Mouse (Mus musculus) myocyte (in vitro differentiated cells): ENCODE measurements around the gene Unc5b. TPM values are rescaled to one million over a fixed set of nuclear protein-coding genes. Genes with fewer than 3 reads are reported as not detected.
A peak's percentile ranks its signal among the peaks of the same experiment; 100 is the strongest.

Experiments used
- H3K27me3 ChIP-seq: one replicate; pipeline ENCODE4 v1.6.1; 2011; ENCODE audit not compliant: control insufficient read depth, insufficient read depth, insufficient read length
- H3K36me3 ChIP-seq: one replicate; pipeline ENCODE4 v1.6.1; 2011; ENCODE audit not compliant: control insufficient read depth, insufficient read depth
- H3K4me2 ChIP-seq: one replicate; pipeline ENCODE4 v1.6.1; 2011; ENCODE audit warnings: low read depth, control low read depth
- H3K4me3 ChIP-seq: one replicate; pipeline ENCODE4 v1.5.1; 2011; ENCODE audit warnings: mild to moderate bottlenecking, control low read depth, moderate library complexity
- H3K79me2 ChIP-seq: one replicate; pipeline ENCODE4 v1.6.1; 2011; ENCODE audit not compliant: control insufficient read depth, insufficient read depth
- H3ac ChIP-seq: one replicate; pipeline ENCODE4 v1.6.1; 2011; ENCODE audit not compliant: control insufficient read depth, insufficient read length
- CEBPB ChIP-seq: IDR thresholded peaks from 2 replicates; pipeline ENCODE4 v1.6.1; 2011; ENCODE audit warnings: mild to moderate bottlenecking, moderate library complexity; ENCODE audit not compliant: poor library complexity, insufficient read depth, severe bottlenecking
- E2F4 ChIP-seq: IDR thresholded peaks from one replicate; pipeline ENCODE4 v1.6.1; 2011; ENCODE audit warnings: mild to moderate bottlenecking, control low read depth, moderate library complexity; ENCODE audit not compliant: insufficient read depth
- MAX ChIP-seq: IDR thresholded peaks from one replicate; pipeline ENCODE4 v1.6.1; 2011; ENCODE audit warnings: low read depth, mild to moderate bottlenecking, control low read depth
- MYOD1 ChIP-seq, 3 experiments: IDR thresholded peaks; one replicate each; pipeline ENCODE4 v1.6.1; 2011; ENCODE audit warnings: control low read depth in 2 of 3, low read depth in 2 of 3, mild to moderate bottlenecking in 2 of 3, moderate library complexity in 1 of 3; ENCODE audit not compliant: insufficient read length in 2 of 3, control insufficient read depth in 1 of 3
- MYOG ChIP-seq, 3 experiments: IDR thresholded peaks; one replicate each; pipeline ENCODE4 v1.6.1; 2011; ENCODE audit warnings: control low read depth in 2 of 3, low read depth in 2 of 3, mild to moderate bottlenecking in 2 of 3; ENCODE audit not compliant: insufficient read length in 2 of 3, control insufficient read depth in 1 of 3, insufficient read depth in 1 of 3
- POLR2A ChIP-seq: IDR thresholded peaks from one replicate; pipeline ENCODE4 v1.6.1; 2011; ENCODE audit warnings: low read depth, mild to moderate bottlenecking, control low read depth, moderate library complexity; ENCODE audit not compliant: insufficient read length
- POLR2AphosphoS2 ChIP-seq: IDR thresholded peaks from one replicate; pipeline ENCODE4 v1.6.1; 2011; ENCODE audit warnings: low read depth, control low read depth; ENCODE audit not compliant: insufficient read length
- REST ChIP-seq: IDR thresholded peaks from one replicate; pipeline ENCODE4 v1.6.1; 2011; ENCODE audit warnings: mild to moderate bottlenecking, control low read depth, moderate library complexity; ENCODE audit not compliant: insufficient read depth, insufficient read length
- SRF ChIP-seq: IDR thresholded peaks from one replicate; pipeline ENCODE4 v1.6.1; 2011; ENCODE audit warnings: low read depth; ENCODE audit not compliant: control insufficient read depth, insufficient read length
- TCF12 ChIP-seq: IDR thresholded peaks from one replicate; pipeline ENCODE4 v1.6.1; 2011; ENCODE audit warnings: mild to moderate bottlenecking, control low read depth; ENCODE audit not compliant: poor library complexity, insufficient read depth, severe bottlenecking
- TCF3 ChIP-seq: IDR thresholded peaks from one replicate; pipeline ENCODE4 v1.6.1; 2011; ENCODE audit warnings: low read depth, control low read depth; ENCODE audit not compliant: insufficient read length
- USF1 ChIP-seq: IDR thresholded peaks from one replicate; pipeline ENCODE4 v1.6.1; 2011; ENCODE audit warnings: low read depth, mild to moderate bottlenecking, control low read depth, moderate library complexity
- polyA plus RNA-seq: library from polyadenylated mRNA; unstranded; fragments of >200 nt; fragmentation: generic; extraction: Trizol; gene quantifications from one replicate; pipeline ENCODE4 v1.2.1, GENCODE M21; 2012; ENCODE audit warnings: missing spikeins

The Unc5b gene
- polyA plus RNA-seq, 1 experiment: 91.9 TPM

DNA sequence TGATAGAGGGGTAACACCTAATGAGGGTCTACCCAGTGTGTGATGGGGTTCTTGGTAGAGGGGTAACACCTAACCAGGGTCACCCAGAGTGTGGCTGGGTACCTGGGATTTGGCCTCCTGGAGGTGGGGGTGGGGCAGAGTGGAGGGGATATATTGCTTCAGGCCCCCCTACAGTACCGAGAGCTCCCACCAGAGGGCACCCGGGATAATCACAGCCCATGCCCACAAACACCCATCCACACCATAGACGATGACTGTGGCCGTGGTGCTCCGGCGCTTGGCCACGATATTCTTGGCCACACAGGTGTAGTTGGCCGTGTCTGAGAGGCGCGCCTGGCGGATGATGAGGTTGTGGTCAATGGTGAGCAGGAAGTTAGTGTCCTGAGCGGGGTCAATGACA lies 52.8 kb downstream of the Unc5b start:
- Histone ChIP-seq H3K79me2 (peaks cover 27% of the 10 kb centered on the region), H3K27me3 (no peaks in the 10 kb centered on the region), H3ac (no peak overlapping the region), H3K4me2 (no peak overlapping the region), H3K4me3 (no peak overlapping the region), H3K36me3 (peaks cover 32% of the 10 kb centered on the region)
- no peak for TF ChIP-seq TCF12
- TF ChIP-seq POLR2A: no peak
- no peak for TF ChIP-seq REST
- TF ChIP-seq USF1: no peak
- no peak for TF ChIP-seq MYOD1 (IDR thresholded peaks at IDR 0.05; ENCODE audit: control insufficient read depth in 1 of 3, insufficient read length in 2 of 3, low read depth in 2 of 3)
- TF ChIP-seq CEBPB: no peak
- TF ChIP-seq MYOG (IDR thresholded peaks at IDR 0.05; ENCODE audit: control insufficient read depth in 1 of 3, insufficient read depth in 1 of 3, insufficient read length in 2 of 3, low read depth in 2 of 3): no peak
- no peak for TF ChIP-seq SRF
- no peak for TF ChIP-seq MAX
- no peak for TF ChIP-seq TCF3
- TF ChIP-seq POLR2AphosphoS2: no peak
- no peak for TF ChIP-seq E2F4

DNA sequence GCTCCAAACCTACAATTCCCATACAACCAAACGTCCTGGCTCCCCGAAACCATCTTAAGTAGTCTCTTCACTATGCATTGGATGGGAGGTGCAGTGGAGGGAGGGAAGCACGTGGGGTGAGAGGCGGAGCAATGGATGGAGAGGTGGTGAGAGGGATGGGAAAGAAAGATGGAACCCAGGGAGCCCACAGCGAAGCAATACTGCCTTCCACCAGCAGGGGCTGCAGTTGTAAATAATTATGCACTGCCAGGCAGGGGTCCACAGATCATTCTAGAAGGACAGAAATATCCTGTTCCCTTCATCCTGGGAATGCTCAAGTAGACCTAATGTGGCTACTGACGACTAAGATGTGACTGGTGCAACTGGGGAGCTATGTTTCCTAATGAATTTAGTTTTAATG lies 55.9 kb downstream of the Unc5b start:
- Histone ChIP-seq H3K4me2 (no peak overlapping the region), H3K4me3 (no peak overlapping the region), H3ac (no peak overlapping the region), H3K36me3 (peaks cover 43% of the 10 kb centered on the region), H3K27me3 (no peaks in the 10 kb centered on the region), H3K79me2 (peaks cover 1% of the 10 kb centered on the region)
- TF ChIP-seq POLR2AphosphoS2: no peak
- no peak for TF ChIP-seq REST
- TF ChIP-seq USF1: no peak
- TF ChIP-seq TCF3: no peak
- no peak for TF ChIP-seq CEBPB
- TF ChIP-seq TCF12: no peak
- TF ChIP-seq MYOG (IDR thresholded peaks at IDR 0.05; ENCODE audit: control insufficient read depth in 1 of 3, insufficient read depth in 1 of 3, insufficient read length in 2 of 3, low read depth in 2 of 3): no peak
- no peak for TF ChIP-seq E2F4
- no peak for TF ChIP-seq SRF
- no peak for TF ChIP-seq MAX
- no peak for TF ChIP-seq POLR2A
- no peak for TF ChIP-seq MYOD1 (IDR thresholded peaks at IDR 0.05; ENCODE audit: control insufficient read depth in 1 of 3, insufficient read length in 2 of 3, low read depth in 2 of 3)

DNA sequence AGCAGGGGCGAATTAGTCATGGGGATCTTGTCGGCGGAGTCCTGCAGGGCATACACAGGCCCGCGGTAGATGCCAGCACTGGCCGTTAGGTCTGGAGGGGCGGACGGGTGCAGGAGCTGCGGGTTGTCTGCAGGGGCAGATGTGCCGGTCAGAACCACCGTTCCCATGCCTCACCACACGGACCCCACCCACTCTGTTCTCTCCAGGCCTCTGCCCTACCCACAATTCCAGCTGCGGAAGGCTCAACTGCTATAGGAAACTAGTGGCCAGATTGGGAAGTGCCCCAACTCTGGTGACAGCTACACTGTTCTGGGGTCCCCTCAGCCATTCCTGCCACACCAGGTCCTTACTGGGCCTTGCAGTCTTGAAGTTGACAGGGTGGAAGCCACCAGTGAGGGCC lies 56.8 kb downstream of the Unc5b start:
- TF ChIP-seq POLR2AphosphoS2 (no peak), E2F4 (no peak), REST (no peak), CEBPB (no peak), MYOD1 (IDR thresholded peaks at IDR 0.05; ENCODE audit: control insufficient read depth in 1 of 3, insufficient read length in 2 of 3, low read depth in 2 of 3) (no peak), TCF3 (no peak), POLR2A (no peak), MAX (no peak), TCF12 (no peak), MYOG (IDR thresholded peaks at IDR 0.05; ENCODE audit: control insufficient read depth in 1 of 3, insufficient read depth in 1 of 3, insufficient read length in 2 of 3, low read depth in 2 of 3) (no peak), USF1 (no peak), SRF (no peak)
- H3ac ChIP-seq: no peak overlapping the region
- no peaks in the 10 kb centered on the region for H3K27me3 ChIP-seq
- H3K4me2 ChIP-seq: no peak overlapping the region
- no peak overlapping the region for H3K4me3 ChIP-seq
- H3K79me2 ChIP-seq: peaks cover 1% of the 10 kb centered on the region
- H3K36me3 ChIP-seq: peaks cover 52% of the 10 kb centered on the region

- no peak overlapping the region for H3K4me3 ChIP-seq
- H3K36me3 ChIP-seq: peaks cover 60% of the 10 kb centered on the region
- no peaks in the 10 kb centered on the region for H3K27me3 ChIP-seq
- no peak for TF ChIP-seq SRF
- TF ChIP-seq TCF3: no peak
- no peak for TF ChIP-seq TCF12
- no peak for TF ChIP-seq MYOD1 (IDR thresholded peaks at IDR 0.05; ENCODE audit: control insufficient read depth in 1 of 3, insufficient read length in 2 of 3, low read depth in 2 of 3)
- TF ChIP-seq E2F4: no peak
- no peak for TF ChIP-seq USF1
- TF ChIP-seq MYOG (IDR thresholded peaks at IDR 0.05; ENCODE audit: control insufficient read depth in 1 of 3, insufficient read depth in 1 of 3, insufficient read length in 2 of 3, low read depth in 2 of 3): peak in 1 of 3 experiments; percentile 7
- TF ChIP-seq REST: no peak
- TF ChIP-seq CEBPB: peak; percentile 93
- TF ChIP-seq POLR2A: no peak
- peak overlapping the region; percentile 48 for H3K4me2 ChIP-seq
- H3K79me2 ChIP-seq: peaks cover 4% of the 10 kb centered on the region
- no peak overlapping the region for H3ac ChIP-seq
Observed at GRCm38 (mm10) chr10:60770855-60771254, 60.5 kb downstream of the Unc5b start.

DNA sequence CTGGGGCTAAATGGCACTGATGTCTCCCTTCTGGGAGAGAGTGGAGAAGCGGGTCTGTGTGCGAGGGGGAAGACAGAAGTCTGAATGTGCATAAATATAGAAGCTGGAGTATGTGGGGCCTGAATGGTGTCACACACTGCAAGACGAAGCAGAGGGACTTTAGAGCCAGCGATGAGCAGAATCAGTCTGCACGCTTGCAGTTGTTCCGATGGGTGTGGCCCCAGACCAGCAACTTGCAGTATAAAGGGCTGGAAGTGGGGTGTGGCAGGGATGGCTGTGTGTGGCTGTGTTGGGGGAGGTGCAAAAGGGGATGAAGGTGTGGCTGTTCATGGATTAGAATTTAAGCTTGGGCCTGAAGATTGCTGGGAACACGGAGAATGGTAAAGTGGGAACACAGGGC lies 62.8 kb downstream of the Unc5b start:
- H3K79me2 ChIP-seq: peaks cover 4% of the 10 kb centered on the region
- peaks cover 61% of the 10 kb centered on the region for H3K36me3 ChIP-seq
- no peaks in the 10 kb centered on the region for H3K27me3 ChIP-seq
- TF ChIP-seq MYOG (IDR thresholded peaks at IDR 0.05; ENCODE audit: control insufficient read depth in 1 of 3, insufficient read depth in 1 of 3, insufficient read length in 2 of 3, low read depth in 2 of 3): peak in 1 of 3 experiments; percentile 90
- no peak for TF ChIP-seq USF1
- no peak for TF ChIP-seq MYOD1 (IDR thresholded peaks at IDR 0.05; ENCODE audit: control insufficient read depth in 1 of 3, insufficient read length in 2 of 3, low read depth in 2 of 3)
- no peak for TF ChIP-seq E2F4
- TF ChIP-seq POLR2AphosphoS2: no peak
- TF ChIP-seq CEBPB: peak; percentile 81; the same call in 1 of the 2 replicates
- TF ChIP-seq MAX: no peak
- peak; percentile 40 for TF ChIP-seq TCF12
- H3ac ChIP-seq: no peak overlapping the region
- no peak overlapping the region for H3K4me3 ChIP-seq
- H3K4me2 ChIP-seq: no peak overlapping the region
